Mouse (Mus musculus) neural tube, embryonic 12.5 days (tissue): ENCODE data around the gene Ccser2. TPM values are rescaled to one million over a fixed set of nuclear protein-coding genes. Genes with fewer than 3 reads are reported as not detected.
"Not testable (repeated sequence)": the region's sequence is repeated elsewhere in the genome, so short reads cannot be mapped to it uniquely, and the experiment has no call there.

ENCODE experiments used
- ATAC-seq: fragments of 200-750 bp; cut with Nextera tagmentation; 2 replicates; pipeline ENCODE4 v1.8.0; 2017; ENCODE audit warnings: low read depth, mild to moderate bottlenecking, moderate TSS enrichment, moderate library complexity; ENCODE audit not compliant: low FRiP score
- H3K27ac ChIP-seq: fragments of 300-500 bp; sonication (generic); 2 replicates; pipeline ENCODE4 v1.5.1; 2016
- H3K27me3 ChIP-seq: fragments of 300-500 bp; sonication (generic); replicated peaks from 2 replicates; pipeline ENCODE4 v1.6.1; 2016; ENCODE audit warnings: mild to moderate bottlenecking
- H3K36me3 ChIP-seq: fragments of 300-500 bp; sonication (generic); 2 replicates; pipeline ENCODE4 v1.6.1; 2016; ENCODE audit warnings: mild to moderate bottlenecking
- H3K4me1 ChIP-seq: fragments of 300-500 bp; sonication (generic); 2 replicates; pipeline ENCODE4 v1.6.1; 2016
- H3K4me2 ChIP-seq: fragments of 300-500 bp; sonication (generic); replicated peaks from 2 replicates; pipeline ENCODE4 v1.6.1; 2016; ENCODE audit warnings: mild to moderate bottlenecking
- H3K4me3 ChIP-seq: fragments of 300-500 bp; sonication (generic); 2 replicates; pipeline ENCODE4 v1.5.1; 2016
- H3K9ac ChIP-seq: fragments of 300-500 bp; sonication (generic); 2 replicates; pipeline ENCODE4 v1.6.1; 2016; ENCODE audit warnings: mild to moderate bottlenecking
- H3K9me3 ChIP-seq: fragments of 300-500 bp; sonication (generic); 2 replicates; pipeline ENCODE4 v1.6.1; 2016; ENCODE audit warnings: mild to moderate bottlenecking
- WGBS: fragments of 180-500 bp; shearing (Covaris S2); methylation state at CpG from one replicate; pipeline ENCODE4 v1.1.7; 2016; 5-methylcytosine and 5-hydroxymethylcytosine counted together
- polyA plus RNA-seq: library from polyadenylated mRNA; unstranded; fragments of >200 nt; fragmentation: Nextera tagmentation; extraction: Ambion mirVana; gene quantifications from 2 replicates; pipeline ENCODE4 v1.2.1, GENCODE M21; 2016

Ccser2 gene
- 64.4 and 70.0 TPM in 2 replicates for polyA plus RNA-seq

- WGBS: 3% methylated on average over 39 of the region's 39 CpGs
- H3K9me3 ChIP-seq: no peaks in the 10 kb centered on the region
- H3K27ac ChIP-seq: peak within 1 kb of the TSS; percentile 87
- no peaks in the 10 kb centered on the region for H3K27me3 ChIP-seq
- H3K4me2 ChIP-seq: peak within 1 kb of the TSS; percentile 60
- peak; percentile 100 for ATAC-seq
- peaks cover 11% of the 10 kb centered on the region; the same call in 1 of the 2 replicates for H3K4me1 ChIP-seq
- H3K36me3 ChIP-seq: no peaks in the 10 kb centered on the region
- peak within 1 kb of the TSS; percentile 96 for H3K9ac ChIP-seq
- peak within 1 kb of the TSS; percentile 92 for H3K4me3 ChIP-seq
Observed at GRCm38 (mm10) chr14:36968628-36969147, at the start of gene Ccser2. Gene Ccser2 (minus strand): TSS chr14:36968777.

- Histone ChIP-seq H3K27me3 (no peaks in the 10 kb centered on the region), H3K4me1 (no peaks in the 10 kb centered on the region), H3K27ac (no peak overlapping the region), H3K4me3 (no peak overlapping the region), H3K4me2 (no peak overlapping the region), H3K9ac (no peak overlapping the region), H3K36me3 (no peaks in the 10 kb centered on the region), H3K9me3 (peaks cover 7% of the 10 kb centered on the region; the same call in 1 of the 2 replicates)
- 33% methylated on average over 5 of the region's 5 CpGs for WGBS
- no peak for ATAC-seq
Observed at GRCm38 (mm10) chr14:37015894-37016293, 47.3 kb upstream of the Ccser2 start.

- no peak overlapping the region for H3K9ac ChIP-seq
- H3K4me3 ChIP-seq: no peak overlapping the region
- H3K27me3 ChIP-seq: no peaks in the 10 kb centered on the region
- ATAC-seq: peak; percentile 49
- 45% methylated on average over 3 of the region's 3 CpGs for WGBS
- H3K4me2 ChIP-seq: no peak overlapping the region
- peaks cover 7% of the 10 kb centered on the region; the same call in 1 of the 2 replicates for H3K9me3 ChIP-seq
- no peak overlapping the region for H3K27ac ChIP-seq
- no peaks in the 10 kb centered on the region for H3K4me1 ChIP-seq
- no peaks in the 10 kb centered on the region for H3K36me3 ChIP-seq
Observed at GRCm38 (mm10) chr14:37013644-37014043, 45.1 kb upstream of the Ccser2 start.

GRCm38 (mm10) chr14:37009686-37010085 lies 41.1 kb upstream of the Ccser2 start:
- H3K36me3 ChIP-seq: no peaks in the 10 kb centered on the region
- H3K4me1 ChIP-seq: no peaks in the 10 kb centered on the region
- no peak overlapping the region for H3K9ac ChIP-seq
- no peak overlapping the region for H3K27ac ChIP-seq
- no peaks in the 10 kb centered on the region for H3K9me3 ChIP-seq
- no peak overlapping the region for H3K4me3 ChIP-seq
- no peak overlapping the region for H3K4me2 ChIP-seq
- ATAC-seq: no peak
- no peaks in the 10 kb centered on the region for H3K27me3 ChIP-seq
- WGBS: 94% methylated on average over 2 of the region's 2 CpGs

GRCm38 (mm10) chr14:37006489-37006888 lies 37.9 kb upstream of the Ccser2 start:
- no peak overlapping the region for H3K27ac ChIP-seq
- no peaks in the 10 kb centered on the region for H3K4me1 ChIP-seq
- no peak overlapping the region for H3K9ac ChIP-seq
- WGBS: 77% methylated on average over 8 of the region's 8 CpGs
- H3K4me2 ChIP-seq: no peak overlapping the region
- no peak overlapping the region for H3K4me3 ChIP-seq
- H3K36me3 ChIP-seq: no peaks in the 10 kb centered on the region
- H3K27me3 ChIP-seq: no peaks in the 10 kb centered on the region
- ATAC-seq: no peak
- no peaks in the 10 kb centered on the region for H3K9me3 ChIP-seq

- no peaks in the 10 kb centered on the region for H3K36me3 ChIP-seq
- H3K4me1 ChIP-seq: no peaks in the 10 kb centered on the region
- no peaks in the 10 kb centered on the region for H3K9me3 ChIP-seq
- ATAC-seq: no peak
- no peaks in the 10 kb centered on the region for H3K27me3 ChIP-seq
- H3K4me2 ChIP-seq: no peak overlapping the region
- no peak overlapping the region for H3K27ac ChIP-seq
- H3K4me3 ChIP-seq: no peak overlapping the region
- H3K9ac ChIP-seq: no peak overlapping the region
- 36% methylated on average over 3 of the region's 3 CpGs for WGBS
Observed at GRCm38 (mm10) chr14:37005865-37006264, 37.3 kb upstream of the Ccser2 start.

GRCm38 (mm10) chr14:37003431-37004095 lies 35.0 kb upstream of the Ccser2 start:
- Histone ChIP-seq H3K9ac (no peak overlapping the region), H3K4me3 (no peak overlapping the region), H3K4me1 (no peaks in the 10 kb centered on the region), H3K36me3 (no peaks in the 10 kb centered on the region), H3K4me2 (no peak overlapping the region), H3K27ac (no peak overlapping the region), H3K9me3 (no peaks in the 10 kb centered on the region), H3K27me3 (no peaks in the 10 kb centered on the region)
- no peak for ATAC-seq
- 85% methylated on average over 8 of the region's 8 CpGs for WGBS

GRCm38 (mm10) chr14:37002852-37003251 lies 34.3 kb upstream of the Ccser2 start:
- 46% methylated on average over 2 of the region's 2 CpGs for WGBS
- no peak for ATAC-seq

GRCm38 (mm10) chr14:37000780-37001179 lies 32.2 kb upstream of the Ccser2 start:
- not testable (repeated sequence) for ATAC-seq

More at GRCm38 (mm10) chr14:37002852-37003251, 34.3 kb upstream of the Ccser2 start:
- no peaks in the 10 kb centered on the region for H3K4me1 ChIP-seq
- H3K9me3 ChIP-seq: no peaks in the 10 kb centered on the region
- H3K36me3 ChIP-seq: no peaks in the 10 kb centered on the region
- no peak overlapping the region for H3K4me3 ChIP-seq
- no peaks in the 10 kb centered on the region for H3K27me3 ChIP-seq
- H3K4me2 ChIP-seq: no peak overlapping the region
- H3K9ac ChIP-seq: no peak overlapping the region
- H3K27ac ChIP-seq: no peak overlapping the region

GRCm38 (mm10) chr14:36989784-36990183 lies 21.2 kb upstream of the Ccser2 start:
- Histone ChIP-seq H3K4me3 (no peak overlapping the region), H3K9me3 (no peaks in the 10 kb centered on the region)

More at GRCm38 (mm10) chr14:37000780-37001179, 32.2 kb upstream of the Ccser2 start:
- not testable (repeated sequence) for H3K27me3 ChIP-seq, H3K27ac ChIP-seq, H3K4me3 ChIP-seq, H3K9me3 ChIP-seq, H3K9ac ChIP-seq, H3K36me3 ChIP-seq, H3K4me2 ChIP-seq, H3K4me1 ChIP-seq
- WGBS: 85% methylated on average over 6 of the region's 6 CpGs

GRCm38 (mm10) chr14:36985693-36986092 lies 17.1 kb upstream of the Ccser2 start:
- Histone ChIP-seq H3K4me3 (no peak overlapping the region), H3K9me3 (no peaks in the 10 kb centered on the region), H3K4me1 (no peaks in the 10 kb centered on the region), H3K4me2 (no peak overlapping the region), H3K27me3 (no peaks in the 10 kb centered on the region), H3K36me3 (no peaks in the 10 kb centered on the region), H3K9ac (no peak overlapping the region), H3K27ac (no peak overlapping the region)
- WGBS: 90% methylated on average over 3 of the region's 3 CpGs
- ATAC-seq: no peak

More at GRCm38 (mm10) chr14:36989784-36990183, 21.2 kb upstream of the Ccser2 start:
- Histone ChIP-seq H3K9ac (no peak overlapping the region), H3K27me3 (no peaks in the 10 kb centered on the region), H3K27ac (no peak overlapping the region), H3K36me3 (no peaks in the 10 kb centered on the region), H3K4me1 (no peaks in the 10 kb centered on the region), H3K4me2 (no peak overlapping the region)
- no peak for ATAC-seq

- Histone ChIP-seq H3K4me3 (no peak overlapping the region), H3K27ac (no peak overlapping the region), H3K4me1 (no peaks in the 10 kb centered on the region), H3K36me3 (no peaks in the 10 kb centered on the region), H3K9ac (no peak overlapping the region), H3K27me3 (no peaks in the 10 kb centered on the region), H3K4me2 (no peak overlapping the region), H3K9me3 (no peaks in the 10 kb centered on the region)
- WGBS: 88% methylated on average over 3 of the region's 3 CpGs
- ATAC-seq: no peak
Observed at GRCm38 (mm10) chr14:36975019-36975418, 6.4 kb upstream of the Ccser2 start.

- Histone ChIP-seq H3K36me3 (no peaks in the 10 kb centered on the region), H3K9me3 (no peaks in the 10 kb centered on the region), H3K4me1 (peaks cover 9% of the 10 kb centered on the region; the same call in 1 of the 2 replicates), H3K4me2 (no peak overlapping the region), H3K9ac (no peak overlapping the region), H3K4me3 (no peak overlapping the region), H3K27ac (no peak overlapping the region), H3K27me3 (no peaks in the 10 kb centered on the region)
- no peak for ATAC-seq
- 90% methylated on average over 4 of the region's 4 CpGs for WGBS
Observed at GRCm38 (mm10) chr14:36971211-36971610, 2.6 kb upstream of the Ccser2 start.
